Mouse (Mus musculus): ENCODE results near the gene Nrxn1.

DNA sequence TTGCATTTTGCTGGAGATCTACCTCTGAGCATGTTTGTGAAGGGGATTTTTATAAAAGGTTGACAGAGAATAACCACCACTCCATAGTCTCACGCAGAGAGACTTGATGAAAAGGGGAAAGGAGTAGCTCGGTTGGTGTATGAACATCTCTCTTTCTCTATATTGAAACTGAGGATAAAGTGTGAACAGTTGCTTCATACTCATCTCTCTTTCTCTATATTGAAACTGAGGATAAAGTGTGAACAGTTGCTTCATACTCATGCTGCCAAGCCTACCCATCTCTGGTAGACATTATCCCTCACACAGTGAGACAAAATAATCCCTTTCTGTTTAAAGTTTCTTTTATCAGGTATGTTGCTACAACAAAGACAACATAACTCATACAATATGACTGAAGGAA is 854.4 kb downstream of the Nrxn1 start:
- TF ChIP-seq CTCF (IDR thresholded peaks at IDR 0.05; ENCODE audit: low read depth, low read length), result no peak
- no peak for TF ChIP-seq POLR2AphosphoS5 (IDR thresholded peaks at IDR 0.05; ENCODE audit: insufficient replicate concordance, low read depth, low read length)
- TF ChIP-seq GATA2 (IDR thresholded peaks at IDR 0.05; ENCODE audit: borderline replicate concordance, low read depth, low read length), result no peak
- no peak for TF ChIP-seq GATA1 (IDR thresholded peaks at IDR 0.05; ENCODE audit: borderline replicate concordance, low read length)
- no peak for TF ChIP-seq TAL1 (conservative IDR thresholded peaks at IDR 0.05; ENCODE audit: low read depth, low read length)

Measured in G1E (cell line).